Mouse (Mus musculus) thymus, adult 2 months (tissue): Measurements from ENCODE around the gene Clmn.

Source experiments
- CTCF ChIP-seq: fragments of 200-500 bp; IDR thresholded peaks from 2 replicates; pipeline ENCODE4 v1.5.1; 2012; ENCODE audit warnings: mild to moderate bottlenecking, control low read depth, low read length, moderate library complexity, borderline replicate concordance; ENCODE audit not compliant: control insufficient read depth, poor library complexity, insufficient read depth; ENCODE audit errors: extremely low read depth
- POLR2A ChIP-seq: fragments of 200-500 bp; IDR thresholded peaks from 2 replicates; pipeline ENCODE4 v1.6.1; 2012; ENCODE audit warnings: mild to moderate bottlenecking, low read length, control low read depth, moderate library complexity; ENCODE audit not compliant: control insufficient read depth, poor library complexity, insufficient read depth; ENCODE audit errors: extremely low read depth

DNA sequence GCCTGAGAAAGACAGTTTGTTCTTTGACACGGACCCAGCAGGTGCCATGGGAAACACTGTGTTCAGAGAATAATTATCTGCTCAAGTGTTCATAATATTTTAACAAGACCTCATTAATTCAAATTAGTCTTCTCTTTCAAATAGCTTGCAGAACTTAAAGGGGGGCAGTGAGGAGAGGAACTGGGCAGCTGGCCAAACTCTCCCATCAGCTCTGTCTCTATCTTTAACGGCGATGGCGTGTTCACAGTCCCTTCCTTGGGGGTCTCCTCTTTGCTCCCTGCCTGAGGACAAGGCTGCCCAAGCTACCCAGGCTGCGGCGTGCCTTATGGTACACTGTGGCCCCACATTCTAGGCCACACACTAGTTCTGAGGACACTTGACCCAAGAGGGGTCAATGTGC lies 37.2 kb downstream of the Clmn start:
- TF ChIP-seq CTCF (no peak), POLR2A (no peak)
